Mouse (Mus musculus) stomach, embryonic 16.5 days (tissue): ENCODE measurements around the gene Mc1r. TPM values are rescaled to one million over a fixed set of nuclear protein-coding genes. Genes with fewer than 3 reads are reported as not detected.

Experiments
- ATAC-seq: fragments of 200-750 bp; cut with Nextera tagmentation; 2 replicates; pipeline ENCODE4 v1.8.0; 2017; ENCODE audit warnings: moderate number of reproducible peaks, moderate TSS enrichment; ENCODE audit not compliant: insufficient read depth, low FRiP score
- H3K27ac ChIP-seq: fragments of 300-500 bp; sonication (generic); 2 replicates; pipeline ENCODE4 v1.5.1; 2014; ENCODE audit warnings: low read length
- H3K27me3 ChIP-seq: fragments of 300-500 bp; sonication (generic); 2 replicates; pipeline ENCODE4 v1.6.1; 2014; ENCODE audit warnings: low read length, control low read depth, mixed read lengths; ENCODE audit not compliant: control insufficient read depth, insufficient read depth
- H3K36me3 ChIP-seq: fragments of 300-500 bp; sonication (generic); 2 replicates; pipeline ENCODE4 v1.6.1; 2014; ENCODE audit warnings: low read length; ENCODE audit not compliant: control insufficient read depth, insufficient read depth
- H3K4me1 ChIP-seq: fragments of 300-500 bp; sonication (generic); 2 replicates; pipeline ENCODE4 v1.6.1; 2014; ENCODE audit warnings: low read length, control low read depth, mixed read lengths; ENCODE audit not compliant: control insufficient read depth, insufficient read depth
- H3K4me2 ChIP-seq: fragments of 300-500 bp; sonication (generic); 2 replicates; pipeline ENCODE4 v1.6.1; 2014; ENCODE audit warnings: low read depth, low read length, mixed read lengths
- H3K4me3 ChIP-seq: fragments of 300-500 bp; sonication (generic); replicated peaks from 2 replicates; pipeline ENCODE4 v1.5.1; 2014; ENCODE audit warnings: mild to moderate bottlenecking, low read length
- H3K9ac ChIP-seq: fragments of 300-500 bp; sonication (generic); 2 replicates; pipeline ENCODE4 v1.6.1; 2014; ENCODE audit warnings: low read length
- H3K9me3 ChIP-seq: fragments of 300-500 bp; sonication (generic); replicated peaks from 2 replicates; pipeline ENCODE4 v1.6.1; 2016; ENCODE audit warnings: low read length, control low read depth; ENCODE audit not compliant: control insufficient read depth
- WGBS: fragments of 180-500 bp; shearing (Covaris S2); extraction: QIAGEN DNeasy Blood & Tissue Kit; methylation state at CpG from one replicate; pipeline ENCODE4 v1.1.7; 2014; 5-methylcytosine and 5-hydroxymethylcytosine counted together
- polyA plus RNA-seq: library from polyadenylated mRNA; unstranded; fragments of >200 nt; fragmentation: Nextera tagmentation; extraction: Ambion mirVana; gene quantifications from 2 replicates; pipeline ENCODE4 v1.2.1, GENCODE M21; 2015

Gene Mc1r
- polyA plus RNA-seq: not detected in 2 replicates

- Histone ChIP-seq H3K9ac (no peak within 1 kb of the TSS), H3K4me1 (peaks cover 6% of the 10 kb centered on the region), H3K4me3 (no peak within 1 kb of the TSS), H3K9me3 (no peaks in the 10 kb centered on the region), H3K36me3 (peaks cover 8% of the 10 kb centered on the region; the same call in 1 of the 2 replicates), H3K27me3 (peaks cover 43% of the 10 kb centered on the region), H3K4me2 (no peak within 1 kb of the TSS), H3K27ac (no peak within 1 kb of the TSS)
- ATAC-seq: no peak
- WGBS: 8% methylated on average over 4 of the region's 4 CpGs
Measured at GRCm38 (mm10) chr8:123406786-123407185, at the start of gene Mc1r. Gene Mc1r (plus strand): TSS chr8:123407107.

GRCm38 (mm10) chr8:123361082-123361739 is 45.7 kb upstream of the Mc1r start:
- ATAC-seq: peak; percentile 33; the same call in 1 of the 2 replicates
- 47% methylated on average over 12 of the region's 12 CpGs for WGBS
- Histone ChIP-seq H3K9ac (no peak overlapping the region), H3K4me3 (no peak overlapping the region), H3K36me3 (no peaks in the 10 kb centered on the region), H3K4me2 (no peak overlapping the region), H3K4me1 (no peaks in the 10 kb centered on the region), H3K27me3 (no peaks in the 10 kb centered on the region), H3K9me3 (no peaks in the 10 kb centered on the region), H3K27ac (no peak overlapping the region)

- Histone ChIP-seq H3K27me3 (no peaks in the 10 kb centered on the region), H3K4me2 (peak within 1 kb of the TSS; percentile 72), H3K9ac (peak within 1 kb of the TSS; percentile 97), H3K9me3 (no peaks in the 10 kb centered on the region), H3K4me1 (peaks cover 13% of the 10 kb centered on the region), H3K36me3 (no peaks in the 10 kb centered on the region), H3K27ac (peak within 1 kb of the TSS; percentile 98), H3K4me3 (peak within 1 kb of the TSS; percentile 97)
- peak; percentile 91 for ATAC-seq
- under 1% methylated on average over 75 of the region's 75 CpGs for WGBS
Measured at GRCm38 (mm10) chr8:123373403-123374238, 33.3 kb upstream of the Mc1r start, which contains the start of gene Tcf25. Gene Tcf25 (plus strand): TSS chr8:123373753.

- ATAC-seq: peak; percentile 86
- Histone ChIP-seq H3K4me3 (peak overlapping the region; percentile 97), H3K9me3 (no peaks in the 10 kb centered on the region), H3K36me3 (no peaks in the 10 kb centered on the region), H3K27ac (peak overlapping the region; percentile 98), H3K9ac (peak overlapping the region; percentile 97), H3K4me2 (peak overlapping the region; percentile 72), H3K27me3 (no peaks in the 10 kb centered on the region), H3K4me1 (peaks cover 13% of the 10 kb centered on the region)
- WGBS: under 1% methylated on average over 20 of the region's 20 CpGs
Measured at GRCm38 (mm10) chr8:123374239-123374578, 32.7 kb upstream of the Mc1r start.

- no peak overlapping the region for H3K9ac ChIP-seq
- H3K9me3 ChIP-seq: no peaks in the 10 kb centered on the region
- 80% methylated on average over 10 of the region's 10 CpGs for WGBS
- ATAC-seq: no peak
- no peaks in the 10 kb centered on the region for H3K27me3 ChIP-seq
- H3K4me3 ChIP-seq: no peak overlapping the region
- no peaks in the 10 kb centered on the region for H3K36me3 ChIP-seq
- H3K4me1 ChIP-seq: peaks cover 13% of the 10 kb centered on the region
- no peak overlapping the region for H3K27ac ChIP-seq
- no peak overlapping the region for H3K4me2 ChIP-seq
Measured at GRCm38 (mm10) chr8:123375701-123376100, 31.2 kb upstream of the Mc1r start.

GRCm38 (mm10) chr8:123376106-123376505 is 30.8 kb upstream of the Mc1r start:
- Histone ChIP-seq H3K9ac (no peak overlapping the region), H3K4me2 (no peak overlapping the region), H3K27me3 (no peaks in the 10 kb centered on the region), H3K36me3 (no peaks in the 10 kb centered on the region), H3K9me3 (no peaks in the 10 kb centered on the region), H3K4me1 (peaks cover 13% of the 10 kb centered on the region), H3K4me3 (no peak overlapping the region), H3K27ac (no peak overlapping the region)
- WGBS: 77% methylated on average over 8 of the region's 8 CpGs
- ATAC-seq: no peak

- Histone ChIP-seq H3K4me2 (no peak overlapping the region), H3K4me3 (no peak overlapping the region), H3K27ac (no peak overlapping the region), H3K36me3 (peaks cover 35% of the 10 kb centered on the region), H3K27me3 (no peaks in the 10 kb centered on the region), H3K9ac (no peak overlapping the region), H3K9me3 (no peaks in the 10 kb centered on the region), H3K4me1 (no peaks in the 10 kb centered on the region)
- WGBS: 92% methylated on average over 4 of the region's 4 CpGs
- no peak for ATAC-seq
Measured at GRCm38 (mm10) chr8:123381711-123382110, 25.2 kb upstream of the Mc1r start.

GRCm38 (mm10) chr8:123382516-123382915 is 24.4 kb upstream of the Mc1r start:
- H3K27ac ChIP-seq: no peak overlapping the region
- H3K9me3 ChIP-seq: no peaks in the 10 kb centered on the region
- no peaks in the 10 kb centered on the region for H3K27me3 ChIP-seq
- H3K4me2 ChIP-seq: no peak overlapping the region
- peaks cover 35% of the 10 kb centered on the region for H3K36me3 ChIP-seq
- ATAC-seq: no peak
- no peak overlapping the region for H3K4me3 ChIP-seq
- H3K9ac ChIP-seq: no peak overlapping the region
- 79% methylated on average over 8 of the region's 8 CpGs for WGBS
- H3K4me1 ChIP-seq: no peaks in the 10 kb centered on the region

- no peak for ATAC-seq
- H3K36me3 ChIP-seq: peaks cover 41% of the 10 kb centered on the region
- 63% methylated on average over 9 of the region's 9 CpGs for WGBS
Measured at GRCm38 (mm10) chr8:123384883-123385540, 21.9 kb upstream of the Mc1r start.

More at GRCm38 (mm10) chr8:123384883-123385540, 21.9 kb upstream of the Mc1r start:
- H3K4me2 ChIP-seq: no peak overlapping the region
- no peaks in the 10 kb centered on the region for H3K27me3 ChIP-seq
- H3K27ac ChIP-seq: no peak overlapping the region
- no peaks in the 10 kb centered on the region for H3K9me3 ChIP-seq
- H3K4me3 ChIP-seq: no peak overlapping the region
- H3K9ac ChIP-seq: no peak overlapping the region
- H3K4me1 ChIP-seq: no peaks in the 10 kb centered on the region
